Mouse (Mus musculus): Measurements from ENCODE around the gene Gm8439. TPM values are rescaled to one million over a fixed set of nuclear protein-coding genes. Genes with fewer than 3 reads are reported as not detected.
"Not testable (repeated sequence)": the region's sequence is repeated elsewhere in the genome, so short reads cannot be mapped to it uniquely, and the experiment has no call there.

The Gm8439 gene
- not detected for total RNA-seq (2021)
- long read RNA-seq = 0 reads

DNA sequence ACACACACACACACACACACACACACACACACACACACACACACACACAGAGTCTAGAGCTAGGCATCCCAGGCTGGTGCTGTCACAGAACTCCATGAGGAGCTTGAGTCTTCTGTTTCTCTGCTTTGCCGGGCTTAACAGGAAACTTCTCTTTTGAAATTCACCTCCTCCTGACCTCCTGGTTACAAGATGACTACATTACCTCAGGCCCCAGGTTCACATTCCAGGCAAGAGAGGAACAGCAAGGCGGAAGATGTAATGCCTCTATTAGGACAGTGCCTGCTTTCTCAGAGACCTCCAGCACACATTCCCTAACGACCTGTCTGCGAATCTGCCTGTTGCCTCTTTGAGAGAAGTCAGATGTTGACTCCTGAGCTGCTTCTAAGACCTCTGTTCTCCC is at the start of gene Gm8439:
Gene Gm8439 (plus strand): TSS at position 301 of the 400 bp plus-strand sequence.
- no peak for DNase-seq (ENCODE audit: low spot score in 2 of 2)

DNA sequence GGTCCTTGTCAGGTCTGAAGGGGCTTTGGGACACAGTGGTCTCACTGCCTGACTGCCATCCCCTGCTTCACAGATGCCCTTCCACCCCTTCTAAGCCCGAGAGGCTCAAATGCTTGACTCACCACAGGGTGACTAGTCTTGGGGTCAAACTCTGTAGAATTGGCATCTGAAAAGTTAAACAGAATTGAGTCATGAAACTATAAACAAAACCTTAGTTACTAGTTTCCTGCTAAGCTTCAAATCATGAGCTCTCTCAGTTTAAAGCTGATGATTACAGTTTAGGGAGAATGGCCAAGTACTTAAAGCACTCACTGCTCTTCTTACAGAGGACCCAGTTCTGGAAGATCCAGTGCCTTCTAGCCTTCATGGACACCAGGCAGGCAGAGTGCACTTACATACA is 43.6 kb upstream of the Gm8439 start:
- no peak for DNase-seq (ENCODE audit: low spot score in 2 of 2)

DNA sequence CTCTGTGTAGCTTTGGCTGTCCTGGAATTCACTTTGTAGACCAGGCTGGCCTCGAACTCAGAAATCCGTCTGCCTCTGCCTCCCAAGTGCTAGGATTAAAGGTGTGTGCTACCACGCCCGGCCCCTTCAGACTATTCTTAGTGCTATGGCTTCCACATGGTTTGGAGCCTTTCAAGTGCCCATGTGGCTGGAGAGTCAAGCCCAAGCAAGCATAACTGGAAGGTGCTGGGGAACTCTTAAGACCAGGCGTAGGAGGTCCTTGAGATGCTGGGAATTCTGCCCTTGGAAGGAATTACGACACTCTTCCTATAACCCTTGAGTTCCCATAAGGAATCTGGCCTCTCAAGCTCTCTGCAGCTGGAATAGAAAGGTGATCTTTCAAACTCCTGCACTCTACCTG is 32.0 kb upstream of the Gm8439 start:
- no peak for DNase-seq (ENCODE audit: low spot score in 2 of 2)

DNA sequence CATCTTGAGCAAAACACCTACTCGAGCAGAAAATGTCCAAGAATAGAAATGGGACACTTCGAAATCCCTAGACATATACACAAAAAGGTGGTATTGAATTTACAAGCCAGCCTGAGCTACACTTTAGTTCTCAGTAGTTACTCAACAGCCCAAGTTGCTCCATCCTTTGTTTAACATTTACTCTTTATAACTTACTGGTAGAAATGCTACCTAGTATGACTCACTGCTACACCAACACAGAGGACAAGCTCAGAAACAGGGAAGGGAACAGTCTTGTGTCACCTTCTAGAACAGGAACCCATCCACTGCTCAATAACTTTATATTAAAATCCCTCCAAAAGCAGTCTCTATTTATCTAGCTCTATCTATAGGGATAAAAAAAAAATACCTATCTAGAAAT is 22.8 kb upstream of the Gm8439 start:
- no peak for DNase-seq (ENCODE audit: low spot score in 2 of 2)

DNA sequence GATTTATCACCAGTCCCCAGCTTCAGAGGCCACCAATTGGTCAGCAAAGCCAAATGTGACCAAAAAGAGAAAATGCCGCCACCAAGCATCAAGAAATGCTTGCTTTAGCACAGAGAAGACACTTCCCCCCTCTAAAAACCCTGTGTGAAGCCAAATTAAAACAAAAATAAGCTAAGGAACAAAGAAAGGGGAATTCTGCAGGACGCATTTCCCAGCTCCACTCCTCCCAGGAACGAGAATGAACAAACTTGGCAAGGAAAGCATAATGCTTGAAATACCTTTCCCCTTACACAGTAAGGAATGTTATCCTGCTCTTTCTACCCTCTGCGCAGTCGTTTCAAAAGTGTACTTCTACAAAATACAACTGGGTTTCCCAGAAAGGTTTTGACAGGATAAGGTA is 20.5 kb upstream of the Gm8439 start:
- no peak for DNase-seq (ENCODE audit: low spot score in 2 of 2)

DNA sequence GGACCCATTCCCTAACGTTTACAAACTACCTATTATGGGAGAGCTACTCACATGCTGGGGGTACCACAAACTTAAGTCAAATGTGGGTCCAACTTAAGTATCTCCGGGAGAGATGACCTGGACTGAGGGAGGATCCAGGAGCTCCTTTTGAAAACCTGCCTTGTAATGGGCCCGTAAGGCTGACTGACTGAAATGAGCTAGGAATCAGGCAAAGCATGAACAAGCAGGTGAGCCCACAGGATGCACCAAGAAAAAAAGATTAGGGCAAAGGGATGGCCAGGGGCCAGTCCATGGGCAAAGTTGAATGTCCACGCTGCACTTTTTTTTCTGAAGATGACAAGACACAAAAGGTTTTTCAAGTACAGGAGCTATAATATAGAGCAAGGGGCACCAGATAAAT is 19.5 kb upstream of the Gm8439 start:
- DNase-seq (ENCODE audit: low spot score in 2 of 2) = no peak

DNA sequence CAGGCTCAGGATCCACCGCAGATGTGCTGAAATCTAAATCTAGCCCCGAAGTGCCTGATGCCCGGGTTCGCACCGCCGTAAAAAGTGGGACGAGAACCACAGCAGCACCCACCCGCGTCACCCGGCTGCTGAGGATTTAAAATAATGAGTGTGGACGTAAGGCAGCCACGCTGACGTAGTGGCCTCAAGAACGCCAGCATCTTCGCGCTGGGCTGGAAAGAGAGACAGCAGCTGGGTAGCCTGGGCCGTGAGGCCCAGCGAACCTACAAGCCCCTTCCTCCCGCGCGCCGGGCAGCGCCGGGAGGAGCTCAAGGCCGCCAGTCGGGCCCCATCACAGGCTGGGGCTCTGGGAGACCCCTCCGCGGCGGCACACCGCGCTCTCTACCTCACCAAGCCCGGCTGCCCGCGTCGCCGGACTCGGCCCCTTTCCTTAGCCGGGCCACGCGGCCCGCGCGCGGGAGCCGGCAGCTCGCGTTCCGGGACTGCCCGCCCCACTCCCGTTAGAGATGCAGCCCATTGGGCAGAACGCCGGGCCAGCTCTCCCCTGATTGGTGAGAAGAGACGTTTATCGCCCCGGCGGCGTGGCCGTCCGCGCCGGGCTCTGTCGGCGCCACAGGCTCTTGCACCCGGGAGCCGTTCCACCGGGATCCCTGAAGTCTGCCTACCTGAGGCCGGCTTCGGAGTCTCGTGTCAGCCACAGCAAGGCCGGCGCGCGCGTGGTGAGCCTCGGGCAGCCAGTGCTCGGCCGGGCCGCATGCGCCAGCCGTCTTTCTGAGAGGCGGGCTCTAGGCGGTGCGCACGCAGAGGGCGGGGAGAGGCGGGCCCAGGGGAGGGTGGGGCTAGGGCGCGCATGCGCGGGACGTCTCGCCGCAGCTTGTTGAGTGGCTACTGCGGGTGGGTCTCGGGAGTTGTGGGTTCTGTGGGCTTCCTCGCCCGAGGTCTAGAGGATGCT is 18.8 kb upstream of the Gm8439 start, which contains the start of gene Ctps:
Gene Ctps (minus strand): TSS at position 791 of the 952 bp plus-strand sequence.
- DNase-seq (ENCODE audit: low spot score in 2 of 2) = peak; percentile 91 to 96

DNA sequence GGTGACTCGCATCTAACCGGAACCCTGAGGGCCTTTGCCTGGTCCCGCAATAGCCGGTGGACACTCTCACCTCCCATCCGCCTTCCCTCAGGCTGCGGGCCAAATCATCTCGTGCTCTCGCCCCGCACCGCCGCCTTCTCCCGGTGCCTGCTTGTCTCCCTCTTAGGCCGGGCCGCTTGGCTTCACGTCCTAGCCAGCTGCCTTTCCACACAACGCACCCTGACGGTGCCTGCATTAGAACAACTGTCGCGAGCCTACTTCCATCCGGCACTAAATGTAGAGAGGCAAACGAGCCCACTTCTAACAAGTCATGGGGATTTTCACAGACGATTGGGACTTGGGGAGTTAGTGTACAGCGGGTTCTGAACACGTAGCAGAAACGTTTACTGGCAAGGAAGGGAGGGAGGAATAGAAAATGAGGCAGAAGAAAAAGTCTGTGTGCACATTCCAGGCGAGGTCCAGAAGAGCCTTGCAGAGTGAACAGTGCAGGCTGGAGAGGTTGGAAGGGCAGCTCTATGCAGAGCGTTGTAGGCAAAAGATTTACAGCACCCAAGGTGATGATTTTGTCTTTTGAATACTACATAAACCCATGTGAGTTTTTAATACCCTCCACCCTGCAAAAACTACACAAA is 18.0 kb upstream of the Gm8439 start:
- DNase-seq (ENCODE audit: low spot score in 2 of 2) = no peak

DNA sequence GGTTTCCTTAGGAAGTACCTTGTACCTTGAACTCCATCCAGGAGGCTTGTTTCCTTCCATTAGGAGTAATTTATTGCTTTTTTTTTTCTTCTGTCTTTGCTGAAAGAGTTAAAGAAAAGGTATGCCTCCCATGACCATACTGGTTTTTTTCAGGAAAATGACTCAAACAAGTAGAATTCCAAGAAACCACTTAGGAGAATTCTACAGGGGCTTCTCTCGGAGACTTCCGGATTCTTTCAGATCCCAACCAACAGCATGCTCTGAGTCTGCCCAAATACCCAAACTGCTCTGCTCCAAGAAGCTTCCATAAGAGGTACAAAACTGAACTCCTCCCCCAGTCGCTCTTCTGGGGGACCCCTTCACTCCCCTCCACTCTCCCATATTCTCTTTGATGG is 17.5 kb upstream of the Gm8439 start:
- DNase-seq (ENCODE audit: low spot score in 2 of 2) = no peak

DNA sequence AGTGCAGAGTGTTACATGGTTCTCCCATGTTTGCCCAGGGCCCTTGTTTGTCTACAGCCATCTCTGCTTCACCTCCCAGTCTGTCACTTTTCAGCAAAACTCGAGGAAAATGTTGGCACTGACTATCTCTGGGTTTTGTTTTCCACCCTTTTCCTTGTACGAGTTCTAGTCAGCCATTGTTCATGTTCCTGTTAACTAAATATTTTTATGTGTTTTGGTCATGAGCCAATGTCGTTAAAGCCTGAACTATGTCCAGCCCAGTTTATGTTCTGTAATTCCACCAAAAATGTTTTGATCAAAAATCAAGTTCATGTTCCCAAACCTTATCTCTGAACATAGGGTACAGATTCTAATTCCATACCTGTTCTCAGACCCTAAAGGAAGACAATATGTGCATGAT is 16.9 kb upstream of the Gm8439 start:
- no peak for DNase-seq (ENCODE audit: low spot score in 2 of 2)

DNA sequence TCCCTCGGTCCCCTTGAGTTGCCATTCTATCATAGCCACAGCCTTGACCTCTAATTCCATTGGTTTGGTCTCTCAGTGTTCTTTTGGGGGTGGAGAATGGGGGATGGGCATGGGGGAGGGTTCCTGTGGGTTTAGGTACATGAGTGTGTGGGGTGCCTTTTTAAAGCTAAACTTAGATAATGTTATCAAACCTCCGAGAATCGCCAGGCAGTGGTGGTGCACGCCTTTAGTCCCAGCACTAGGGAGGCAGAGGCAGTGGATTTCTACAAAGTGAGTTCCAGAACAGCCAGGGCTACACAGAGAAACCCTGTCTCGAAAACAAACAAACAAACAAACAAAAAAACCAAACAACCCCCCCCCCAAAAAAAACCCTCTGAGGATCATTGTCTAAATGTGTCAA is 7.7 kb upstream of the Gm8439 start:
- no peak for DNase-seq (ENCODE audit: low spot score in 2 of 2)

DNA sequence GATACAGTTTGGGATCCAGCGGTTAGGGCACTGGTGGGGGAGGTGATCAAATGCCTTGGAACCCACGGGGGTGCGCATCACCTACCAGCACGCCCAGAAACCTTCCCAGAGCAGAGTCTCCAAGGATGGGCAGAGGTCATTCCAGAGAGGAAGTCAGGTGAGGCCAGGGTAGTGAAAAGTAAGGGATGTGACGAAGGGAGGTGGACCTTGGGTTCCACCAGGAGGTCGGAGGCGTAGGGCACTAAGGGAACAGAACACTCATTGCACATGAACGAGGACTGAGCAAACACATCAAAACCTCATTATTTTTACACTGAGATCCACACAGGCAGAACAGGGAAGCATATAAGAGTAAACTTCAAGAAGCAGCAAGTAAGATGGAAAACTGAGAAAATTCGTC is 6.8 kb upstream of the Gm8439 start:
- DNase-seq (ENCODE audit: low spot score in 2 of 2) = no peak

DNA sequence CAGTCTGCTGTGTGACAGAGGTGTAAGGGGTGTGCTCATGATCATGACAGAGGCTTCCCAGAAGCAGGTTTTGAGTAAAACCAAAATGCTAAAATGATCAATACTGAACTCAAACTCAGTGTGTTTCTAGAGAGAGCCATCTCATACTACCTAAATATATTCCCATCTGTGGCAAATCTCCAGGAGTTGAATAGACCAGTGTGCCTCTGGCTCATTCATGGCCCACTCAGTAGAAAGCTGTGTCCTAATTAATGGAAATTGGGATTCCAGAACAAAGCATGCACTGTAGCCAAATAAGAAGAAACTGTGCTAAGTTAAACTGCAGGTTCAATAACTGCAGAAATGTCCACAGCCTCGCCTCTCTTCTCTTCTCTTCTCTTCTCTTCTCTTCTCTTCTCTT is 1.6 kb upstream of the Gm8439 start:
- no peak for DNase-seq (ENCODE audit: low spot score in 2 of 2)

DNA sequence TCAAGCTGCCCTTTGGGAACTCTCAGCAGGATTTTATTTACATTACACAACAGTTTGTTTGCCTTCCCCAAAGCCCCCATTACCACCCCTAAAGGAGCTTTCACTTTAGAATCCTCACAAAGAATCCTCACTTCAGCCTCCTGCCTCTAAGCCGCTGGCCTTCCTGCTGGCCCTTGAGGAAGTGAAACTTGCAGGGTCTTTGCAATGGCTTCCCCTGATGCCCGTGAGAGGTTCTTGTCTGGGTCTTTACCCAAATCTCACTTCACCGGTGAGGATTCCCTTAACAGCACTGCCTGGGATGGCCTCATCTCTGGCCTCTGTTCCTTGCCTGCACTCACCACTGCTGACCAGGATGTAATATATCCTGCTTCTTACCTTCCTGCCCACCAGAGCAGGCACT is 525 bp downstream of the Gm8439 start:
- no peak for DNase-seq (ENCODE audit: low spot score in 2 of 2)

DNA sequence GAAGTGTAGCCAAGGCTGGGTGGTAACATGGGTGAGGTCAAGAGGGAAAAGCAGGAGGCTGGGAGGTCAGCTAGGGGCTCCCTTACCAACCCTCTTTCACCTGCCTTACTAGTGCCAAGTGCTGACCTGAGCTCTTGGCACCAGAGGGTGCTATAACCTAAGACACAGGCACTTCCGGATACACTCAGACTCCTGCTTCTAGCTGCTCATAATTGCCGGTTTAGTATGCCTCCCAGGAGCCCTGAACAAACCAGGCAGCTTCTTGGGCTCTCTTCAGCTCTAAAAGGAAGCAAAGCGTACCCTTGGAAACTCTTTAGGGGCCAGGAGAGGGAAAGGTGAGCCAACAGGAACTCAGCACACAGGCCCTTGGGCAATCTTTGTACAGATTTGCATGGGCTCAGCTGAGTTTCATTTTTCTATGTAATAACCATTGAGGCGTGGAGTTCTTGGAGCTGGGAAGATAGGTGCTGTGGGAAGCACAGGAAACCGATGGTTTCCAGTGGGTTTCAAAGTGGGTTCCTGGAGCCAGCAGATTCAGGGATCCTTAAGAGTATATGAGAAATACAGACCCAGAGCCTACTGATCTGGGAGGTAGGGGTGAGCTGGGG is 1.4 kb downstream of the Gm8439 start:
- DNase-seq (ENCODE audit: low spot score in 2 of 2) = peak; percentile 32 to 72

DNA sequence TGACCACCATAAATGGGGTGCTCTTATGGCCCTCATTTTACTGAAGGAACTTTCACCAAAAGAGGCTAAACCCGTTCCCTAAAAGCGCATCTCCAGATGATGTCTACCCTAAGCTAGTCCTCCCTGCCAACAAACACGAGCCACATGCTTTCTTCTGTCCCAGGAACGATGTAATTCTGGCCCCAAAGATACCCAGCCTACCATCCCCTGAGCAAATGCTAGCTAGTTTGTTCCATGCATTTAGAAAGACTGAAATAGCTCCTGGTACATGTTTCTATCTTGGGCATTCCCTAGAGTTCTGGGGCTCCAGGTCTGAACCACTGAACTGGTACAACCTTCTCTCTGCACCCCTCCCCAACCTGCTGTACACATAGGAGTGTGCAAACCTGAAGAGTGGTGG is 2.4 kb downstream of the Gm8439 start:
- DNase-seq (ENCODE audit: low spot score in 2 of 2) = no peak

DNA sequence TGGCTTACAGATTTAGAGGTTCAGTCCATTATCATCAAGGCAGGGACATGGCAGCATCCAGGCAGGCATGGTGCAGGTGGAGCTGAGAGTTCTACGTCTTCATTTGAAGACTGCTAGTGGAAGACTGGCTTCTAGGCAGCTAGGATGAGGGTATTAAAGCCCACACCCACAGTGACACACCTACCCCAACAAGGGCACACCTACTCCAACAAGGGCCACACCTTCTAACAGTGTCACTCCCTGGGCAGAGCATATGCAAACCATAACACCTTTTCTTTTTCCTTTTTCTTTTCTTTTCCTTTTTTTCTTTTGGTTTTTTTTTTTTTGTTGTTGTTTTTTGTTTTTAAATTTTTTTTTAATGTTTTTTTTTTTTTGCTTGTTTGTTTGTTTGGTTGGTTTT is 7.7 kb downstream of the Gm8439 start:
- not testable (repeated sequence) for DNase-seq (ENCODE audit: low spot score in 2 of 2)

DNA sequence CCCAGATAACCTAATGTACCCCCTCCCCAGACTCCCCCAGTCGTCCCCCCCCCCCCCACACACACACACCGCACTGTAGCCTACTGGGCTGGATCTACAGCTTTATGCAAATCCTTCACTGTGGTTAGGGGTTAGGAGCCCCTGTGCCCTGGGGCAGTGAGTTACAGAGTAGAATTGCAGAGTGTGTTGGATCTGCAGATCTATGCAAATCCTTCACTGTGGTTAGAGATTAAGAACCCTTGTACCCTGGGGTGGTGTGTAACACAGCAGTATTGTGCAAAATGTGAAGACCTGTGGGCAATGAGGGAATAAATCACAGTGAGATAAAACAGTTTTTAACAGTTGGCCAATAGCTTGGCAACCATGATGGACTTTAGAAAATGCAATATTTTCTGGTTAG is 10.4 kb downstream of the Gm8439 start:
- no peak for DNase-seq (ENCODE audit: low spot score in 2 of 2)

DNA sequence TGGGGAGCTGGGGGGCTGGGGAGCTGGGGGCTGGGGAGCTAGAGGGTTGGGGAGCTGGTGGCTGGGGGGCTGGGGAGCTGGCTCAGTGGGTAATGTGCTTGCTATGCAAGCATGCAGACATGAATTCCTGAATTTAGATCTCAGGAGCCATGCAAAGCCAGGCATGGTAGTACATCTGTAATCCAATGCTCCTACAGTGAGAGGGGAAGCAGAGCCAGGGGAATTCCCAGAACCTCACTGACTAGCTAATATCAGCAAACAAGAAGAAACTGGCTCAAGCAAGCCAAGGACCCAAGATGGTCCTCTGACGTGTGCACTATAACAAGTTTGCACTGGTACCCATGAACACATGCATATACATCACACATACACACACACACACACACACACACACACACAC is 13.2 kb downstream of the Gm8439 start:
- no peak for DNase-seq (ENCODE audit: low spot score in 2 of 2)

DNA sequence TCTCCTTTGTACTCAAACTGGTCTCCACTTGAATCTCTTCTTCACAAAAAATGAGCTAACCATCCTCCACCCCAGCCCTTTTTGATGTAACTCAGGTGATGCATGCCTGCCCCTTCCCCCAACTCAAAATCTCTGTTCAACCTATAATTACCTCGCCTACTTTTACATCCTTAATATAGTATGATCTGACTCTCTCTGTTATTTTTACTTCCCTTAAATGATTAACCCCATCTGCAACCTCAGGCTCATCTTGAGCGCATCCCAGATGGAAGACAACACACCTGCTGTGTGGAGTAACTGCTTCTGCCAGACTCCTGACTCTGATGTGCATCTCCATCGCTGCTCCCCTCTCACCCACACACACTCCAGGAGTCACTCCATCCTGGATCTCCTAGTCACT is 14.1 kb downstream of the Gm8439 start:
- DNase-seq (ENCODE audit: low spot score in 2 of 2) = no peak

DNA sequence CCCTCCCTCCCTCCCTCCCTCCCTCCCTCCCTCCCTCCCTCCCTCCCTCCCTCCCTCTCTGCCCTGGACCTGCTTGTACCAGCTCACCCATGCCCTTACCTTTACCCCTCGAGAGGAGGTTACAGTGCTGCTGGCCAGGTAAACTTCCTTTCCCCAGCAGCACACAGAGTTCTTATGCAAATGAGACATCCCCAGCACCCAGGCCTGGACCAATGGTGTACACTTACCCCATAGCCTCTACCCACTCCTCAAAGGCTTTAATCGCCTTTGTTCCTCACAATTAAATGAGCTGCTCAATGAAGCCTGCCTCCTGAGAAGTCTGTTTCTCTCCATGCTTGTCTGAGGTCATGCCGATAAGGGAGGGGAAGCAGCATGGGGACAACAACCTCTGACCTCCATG is 18.4 kb downstream of the Gm8439 start:
- DNase-seq (ENCODE audit: low spot score in 2 of 2) = no peak

DNA sequence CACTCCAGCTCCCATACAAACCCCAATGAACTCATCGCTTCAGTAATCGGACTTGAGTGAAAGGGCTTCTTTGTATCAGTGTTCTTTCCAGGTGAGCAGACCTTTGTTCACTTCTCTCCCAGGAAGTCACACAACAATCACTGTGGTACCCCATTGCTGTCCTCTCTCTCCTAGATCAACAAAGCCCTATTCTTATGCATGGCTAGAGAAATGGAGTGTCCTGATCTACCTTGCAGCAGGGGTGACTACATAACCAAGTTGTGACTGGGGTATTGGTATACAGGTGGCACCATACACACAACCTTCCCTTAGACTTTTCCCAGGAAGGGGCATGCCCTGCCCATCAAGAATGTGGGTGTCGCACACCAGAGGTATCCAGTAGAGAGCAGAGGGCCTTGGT is 22.5 kb downstream of the Gm8439 start:
- DNase-seq (ENCODE audit: low spot score in 2 of 2) = no peak

All from layer of hippocampus, adult 18-20 months (tissue).